Mouse (Mus musculus): ENCODE results near the gene Insr.
"Not testable (repeated sequence)": the region's sequence is repeated elsewhere in the genome, so short reads cannot be mapped to it uniquely, and the experiment has no call there.

The Insr gene

DNA sequence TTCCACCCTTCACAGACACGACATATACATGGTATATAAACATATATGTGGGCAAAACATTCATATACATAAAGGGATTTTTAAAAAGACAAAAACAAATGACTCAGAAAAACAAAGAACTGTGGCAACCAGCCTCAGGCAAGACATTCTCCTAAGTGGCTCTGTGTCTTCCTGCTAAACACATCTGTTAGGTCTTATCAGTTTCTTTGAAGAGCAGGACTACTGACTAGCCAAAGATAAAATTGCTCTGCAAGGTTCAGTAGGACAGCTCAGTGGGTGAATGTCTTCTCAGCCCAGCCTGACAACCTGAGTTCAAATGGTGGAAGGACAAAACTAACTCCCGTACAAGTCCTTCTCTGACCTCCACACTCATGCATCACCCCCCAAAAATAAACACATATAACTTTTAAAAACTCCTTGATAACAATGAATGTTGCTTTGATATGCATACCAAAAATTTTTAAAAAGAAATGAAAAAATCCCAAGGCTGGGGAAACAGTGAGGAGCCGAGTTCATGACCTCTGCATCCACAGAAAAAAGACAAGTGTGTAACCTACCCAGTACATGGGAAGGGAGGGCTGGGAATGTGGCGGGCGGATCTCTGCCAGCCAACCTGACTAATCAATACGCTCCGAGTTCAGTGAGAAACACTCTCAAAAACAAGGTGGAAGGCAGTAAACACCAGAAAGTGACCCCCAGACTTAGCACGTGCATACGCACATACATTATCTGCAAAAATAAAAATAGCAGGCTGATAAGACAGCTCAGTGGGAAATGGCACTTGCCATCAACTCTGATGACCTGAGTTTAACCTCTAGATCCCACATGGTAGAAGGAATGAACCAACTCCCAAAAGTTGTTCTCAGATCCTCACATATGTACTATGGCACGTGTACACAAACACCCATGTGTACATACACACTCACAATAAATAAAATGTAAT is 49.0 kb downstream of the Insr start:
- DNase-seq, result no peak

GRCm38 (mm10) chr8:3227423-3227822 is 52.0 kb downstream of the Insr start:
- no peak for DNase-seq

GRCm38 (mm10) chr8:3225731-3226130 is 53.7 kb downstream of the Insr start:
- DNase-seq, result no peak

GRCm38 (mm10) chr8:3225184-3225583 is 54.2 kb downstream of the Insr start:
- DNase-seq, result no peak

DNA sequence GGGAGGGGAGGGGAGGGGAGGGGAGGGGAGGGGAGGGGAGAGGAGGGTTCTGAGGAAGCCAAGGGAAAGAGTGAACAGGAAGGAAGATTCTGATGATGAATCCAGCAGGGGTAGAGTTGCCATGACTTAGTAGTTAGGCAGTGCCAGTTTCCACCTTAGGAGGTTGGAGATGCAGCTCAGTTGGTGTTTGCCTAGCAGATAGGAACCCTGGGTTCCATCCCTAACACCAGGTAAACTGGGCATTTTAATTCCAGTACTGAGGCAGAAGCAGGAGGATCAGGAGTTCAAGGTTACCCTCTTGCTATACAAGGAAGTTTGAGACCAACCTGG is 56.8 kb downstream of the Insr start:
- no peak for DNase-seq

DNA sequence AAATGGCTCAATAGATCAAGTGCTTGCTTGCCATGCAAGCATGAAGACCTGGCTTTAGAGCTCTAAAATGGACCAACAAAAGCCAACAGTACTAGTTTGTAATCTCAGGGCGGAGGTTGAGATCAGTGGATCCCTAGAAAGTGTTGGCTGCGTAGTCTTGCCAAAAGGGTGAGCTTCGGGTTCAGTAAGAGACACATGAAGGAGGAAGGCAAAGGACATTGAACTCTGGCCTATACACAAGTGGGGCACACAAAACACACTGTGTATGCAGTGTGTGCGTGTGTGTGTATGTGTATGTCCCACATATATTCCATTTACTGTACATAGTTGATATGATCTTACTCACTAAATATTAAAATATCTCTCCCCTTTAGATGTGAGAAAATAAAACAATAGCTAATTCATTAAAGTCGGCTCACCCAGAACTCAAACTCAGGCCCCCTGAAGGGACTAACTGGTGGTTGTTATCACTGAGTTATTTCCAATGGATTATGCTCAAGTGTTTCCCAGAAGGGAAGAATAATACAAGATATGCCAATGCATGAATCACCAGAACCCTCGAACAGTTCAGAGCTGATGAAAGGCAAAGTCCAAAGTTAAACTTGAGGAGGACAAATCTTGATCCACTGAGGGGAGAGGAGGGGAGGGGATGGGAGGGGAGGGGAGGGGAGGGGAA is 57.3 kb downstream of the Insr start:
- DNase-seq, result no peak

- peak; percentile 85 to 91 for DNase-seq
Measured at GRCm38 (mm10) chr8:3221047-3221959, 58.1 kb downstream of the Insr start.

DNA sequence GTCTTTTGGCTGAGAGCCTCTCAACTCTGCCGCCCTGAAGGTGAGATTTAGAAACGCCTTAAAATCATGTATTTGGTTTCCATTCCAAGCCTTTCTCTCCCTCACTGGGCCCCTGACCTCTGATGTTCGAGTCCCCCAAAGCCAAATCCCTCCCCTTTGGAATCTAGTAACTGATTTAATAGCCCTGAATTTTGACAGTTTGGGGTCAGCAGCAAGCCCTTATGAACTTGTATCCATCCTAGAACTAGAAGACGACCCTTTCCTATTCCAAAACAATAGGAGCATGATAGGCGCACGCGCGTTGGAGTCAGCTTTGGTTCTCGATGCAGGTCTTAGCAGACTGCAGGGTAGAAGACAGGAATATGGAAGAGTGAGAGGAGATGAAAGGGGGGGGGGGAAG is 58.9 kb downstream of the Insr start:
- DNase-seq, result peak in 1 of 2 experiments; percentile 28

GRCm38 (mm10) chr8:3219921-3220411 is 59.5 kb downstream of the Insr start:
- no peak for DNase-seq

- DNase-seq, result no peak
Measured at GRCm38 (mm10) chr8:3219266-3219665, 60.2 kb downstream of the Insr start.

DNA sequence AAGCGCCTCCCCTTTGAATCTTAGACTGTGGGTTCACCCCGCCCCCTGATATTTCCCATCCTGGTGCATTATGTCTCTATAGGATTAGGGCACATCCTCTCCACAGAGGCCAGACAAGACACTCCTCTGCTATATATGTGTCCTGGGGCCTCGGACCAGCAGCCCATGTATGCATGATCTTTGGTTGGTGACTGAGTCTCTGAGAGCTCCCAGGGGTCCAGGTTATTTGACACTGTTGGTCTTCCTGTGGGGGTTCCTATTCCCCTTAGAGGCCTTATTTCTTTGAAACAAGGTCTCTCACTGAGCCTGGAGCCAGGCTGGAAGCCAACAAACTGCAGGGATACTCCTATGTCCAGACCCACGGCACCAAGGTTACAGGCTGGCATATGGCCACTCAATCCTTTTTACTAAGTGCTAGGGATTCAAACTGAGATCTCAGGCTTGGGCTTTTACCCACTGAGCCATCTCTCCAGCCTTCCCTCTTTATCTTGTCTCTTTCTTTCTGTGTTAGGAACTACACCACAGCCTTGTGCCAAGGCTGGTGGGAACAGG is 62.8 kb downstream of the Insr start:
- DNase-seq, result peak; percentile 40 to 56

- DNase-seq, result no peak
Measured at GRCm38 (mm10) chr8:3215561-3215960, 63.9 kb downstream of the Insr start.

- DNase-seq, result no peak
Measured at GRCm38 (mm10) chr8:3214601-3215000, 64.8 kb downstream of the Insr start.

GRCm38 (mm10) chr8:3211456-3211855 is 68.0 kb downstream of the Insr start:
- peak; percentile 51 to 55 for DNase-seq

- DNase-seq, result no peak
Measured at GRCm38 (mm10) chr8:3209960-3210359, 69.5 kb downstream of the Insr start.

GRCm38 (mm10) chr8:3209268-3209667 is 70.1 kb downstream of the Insr start:
- DNase-seq, result no peak

- DNase-seq, result no peak
Measured at GRCm38 (mm10) chr8:3208729-3209128, 70.7 kb downstream of the Insr start.

DNA sequence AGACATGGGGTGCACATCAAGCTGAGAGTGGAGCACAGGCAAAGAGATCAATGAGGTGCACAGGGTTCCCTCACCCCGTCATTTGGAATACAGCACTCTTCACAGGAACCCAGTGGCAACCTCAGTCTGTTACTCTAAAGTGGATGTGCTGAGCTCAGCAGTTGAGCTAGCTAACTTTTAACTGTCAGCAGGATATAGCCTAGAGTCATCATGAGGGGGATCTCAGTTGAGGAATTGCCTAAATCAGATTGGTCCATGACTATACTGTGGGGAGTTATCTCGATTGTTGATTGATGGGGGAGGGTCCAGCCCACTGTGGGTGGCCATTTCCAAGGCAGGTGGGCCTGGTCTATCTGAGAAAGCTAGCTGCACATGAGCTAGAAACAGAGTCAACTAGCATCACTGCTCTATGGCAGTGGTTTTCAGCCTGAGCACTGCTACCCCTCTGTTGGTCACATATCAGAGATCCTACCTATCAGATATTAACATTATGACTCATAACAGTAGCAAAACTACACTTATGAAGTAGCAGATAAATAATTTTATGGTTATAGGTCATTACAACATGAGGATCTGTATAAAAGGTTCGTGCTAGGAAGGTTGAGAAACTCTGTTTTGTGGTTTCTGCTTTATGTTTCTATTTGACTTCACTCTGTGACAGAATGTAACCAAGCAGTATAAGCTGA is 74.5 kb downstream of the Insr start:
- DNase-seq, result no peak

DNA sequence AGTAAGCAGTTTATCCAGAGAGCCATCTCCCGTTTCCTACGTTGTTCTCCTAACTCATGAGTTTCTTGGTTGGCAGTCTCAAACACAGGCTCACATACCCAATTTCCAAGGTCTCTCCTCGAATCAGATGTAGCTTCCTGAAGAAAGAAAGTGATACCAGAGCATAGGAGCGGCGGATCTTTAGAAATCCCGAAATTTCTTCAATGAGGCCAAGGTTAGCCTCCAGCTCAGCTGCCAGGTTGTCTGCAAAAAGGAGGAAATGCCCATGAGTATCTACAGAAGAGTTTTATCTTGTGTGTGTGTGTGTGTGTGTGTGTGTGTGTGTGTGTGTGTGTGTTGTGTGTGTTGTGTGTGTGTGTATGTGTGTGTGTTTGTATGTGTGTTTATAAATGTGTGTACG is 76.6 kb downstream of the Insr start:
- no peak for DNase-seq

GRCm38 (mm10) chr8:3194297-3194696 is 85.1 kb downstream of the Insr start:
- not testable (repeated sequence) for DNase-seq

DNA sequence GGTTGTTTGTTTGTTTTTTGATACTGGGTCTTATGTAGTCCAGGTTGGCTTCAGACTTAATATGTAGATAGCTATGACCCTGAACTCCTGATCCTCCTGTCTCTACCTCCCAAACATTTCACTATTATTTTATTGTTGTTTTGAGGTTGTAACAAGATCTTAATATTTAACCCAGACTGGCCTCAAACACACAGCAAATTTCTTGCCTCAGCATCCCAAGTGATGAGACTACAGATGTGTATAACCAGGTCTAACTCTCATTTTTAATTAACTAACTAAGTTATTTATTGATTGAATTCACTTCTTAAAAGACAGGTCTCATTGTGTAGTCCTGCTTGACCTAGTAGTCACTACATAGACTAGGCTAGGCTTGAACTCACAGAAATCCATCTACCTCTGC is 88.4 kb downstream of the Insr start:
- DNase-seq, result no peak

DNA sequence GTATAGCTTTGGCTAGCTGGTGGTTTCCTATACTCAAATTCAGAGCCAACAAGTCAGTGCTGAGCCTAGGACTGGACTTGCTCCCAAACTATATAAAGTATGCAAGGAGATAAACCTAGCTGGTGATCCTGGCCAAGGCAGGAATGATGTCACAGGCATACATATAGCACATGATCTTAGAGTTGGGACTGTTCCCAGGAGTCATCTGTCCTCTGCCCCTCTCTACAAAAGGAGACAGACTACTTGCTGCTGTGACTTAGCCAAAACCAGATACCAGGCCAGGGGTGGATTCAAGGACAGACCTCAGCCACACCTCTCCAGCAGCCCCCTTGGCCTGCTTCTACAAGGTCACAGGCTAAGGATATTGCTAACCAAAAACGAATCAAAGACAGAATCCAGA is 92.0 kb downstream of the Insr start:
- no peak for DNase-seq
